Mouse (Mus musculus) T-cell, adult 2 months (primary cell): ENCODE data around the gene Golga4.

ENCODE experiments used
- DNase-seq: peaks from one replicate; pipeline ENCODE4 v3.0.0; 2022; ENCODE audit warnings: low spot score

The Golga4 gene

GRCm38 (mm10) chr9:118489579-118490019 lies 16.5 kb upstream of the Golga4 start:
- peak; percentile 78 for DNase-seq

GRCm38 (mm10) chr9:118491195-118491594 lies 14.9 kb upstream of the Golga4 start:
- DNase-seq, result no peak

GRCm38 (mm10) chr9:118492932-118493698 lies 13.0 kb upstream of the Golga4 start:
- no peak for DNase-seq

GRCm38 (mm10) chr9:118494106-118494505 lies 12.0 kb upstream of the Golga4 start:
- no peak for DNase-seq

DNA sequence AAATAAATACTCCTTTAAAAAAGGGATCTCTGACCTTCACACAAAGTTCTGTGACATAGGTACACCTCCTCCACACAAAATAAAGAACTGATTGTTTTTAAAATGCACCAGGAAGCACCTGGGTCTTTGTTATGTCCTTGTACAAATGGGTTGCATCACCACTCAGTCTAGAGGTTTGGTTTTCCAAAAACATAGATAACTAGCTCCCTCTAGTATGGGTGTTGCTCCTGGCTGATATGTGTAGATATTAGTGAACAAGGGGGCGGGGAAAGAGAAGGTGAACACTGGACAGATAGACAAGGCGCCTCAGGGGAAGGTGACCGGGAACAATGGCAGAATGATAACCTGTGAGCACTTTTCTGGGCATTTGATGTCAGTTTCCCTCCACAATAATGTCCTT lies 10.1 kb upstream of the Golga4 start:
- DNase-seq, result no peak

DNA sequence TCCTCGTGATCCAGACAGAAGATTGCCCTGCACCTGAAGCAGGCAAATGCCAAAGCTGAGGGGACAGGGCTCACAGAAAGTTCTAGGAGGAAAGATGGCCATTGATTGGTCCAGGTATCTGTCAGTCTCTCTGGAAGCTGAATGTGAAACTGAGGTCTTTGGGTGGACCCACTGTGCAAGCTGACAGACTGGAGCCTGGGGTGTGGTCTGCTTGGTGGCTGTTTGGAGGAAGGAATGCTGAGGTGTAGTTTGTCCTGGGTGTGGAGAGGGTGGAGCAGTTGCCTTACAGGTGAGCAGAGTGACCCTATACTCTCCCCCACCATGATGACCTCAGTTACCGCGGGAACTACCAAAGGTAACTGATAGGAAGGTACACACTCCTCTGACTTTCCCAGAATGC lies 9.1 kb upstream of the Golga4 start:
- DNase-seq, result no peak

GRCm38 (mm10) chr9:118498061-118498460 lies 8.0 kb upstream of the Golga4 start:
- DNase-seq, result no peak

DNA sequence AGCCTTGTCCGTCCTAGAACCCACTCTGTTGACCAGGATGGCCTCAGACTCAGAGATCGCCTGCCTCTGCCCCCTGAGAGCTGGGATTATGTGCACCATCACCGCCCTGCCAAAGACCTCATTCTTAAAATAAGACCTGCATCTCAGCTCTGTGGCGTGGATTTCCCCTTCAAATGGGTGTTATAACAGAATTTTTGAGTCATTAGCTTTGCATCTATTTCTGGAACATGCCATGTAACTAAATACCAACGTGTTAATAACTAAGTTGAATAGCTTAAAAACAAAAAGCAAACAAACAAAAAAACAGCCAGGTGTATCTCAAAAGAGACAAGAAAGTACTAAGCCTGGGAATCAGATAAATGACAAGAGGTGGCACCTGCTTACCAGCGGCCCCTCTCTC lies 5.1 kb upstream of the Golga4 start:
- DNase-seq, result no peak

GRCm38 (mm10) chr9:118504656-118505055 lies 1.4 kb upstream of the Golga4 start:
- no peak for DNase-seq

GRCm38 (mm10) chr9:118506404-118507231 lies 551 bp downstream of the Golga4 start:
- DNase-seq, result peak; percentile 15

DNA sequence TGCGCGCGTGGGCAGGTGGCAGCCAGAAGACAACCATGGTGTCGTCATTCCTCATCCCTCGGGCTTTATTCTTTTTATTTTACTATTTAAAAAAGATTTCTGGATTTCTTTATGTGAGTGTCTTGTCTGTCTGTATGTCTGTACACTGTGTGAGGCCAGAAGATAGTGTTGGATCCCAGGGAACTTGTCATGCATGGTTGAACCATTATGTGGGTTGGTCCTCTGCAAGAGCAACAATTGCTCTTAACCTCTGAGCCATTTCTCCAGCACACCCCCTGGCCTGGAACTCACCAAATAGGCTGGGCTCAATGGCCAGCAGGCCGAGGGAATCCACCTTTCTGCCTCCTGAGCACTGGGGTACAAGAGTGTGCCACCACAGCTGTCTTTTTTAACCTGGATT lies 1.5 kb downstream of the Golga4 start:
- no peak for DNase-seq

GRCm38 (mm10) chr9:118508601-118509000 lies 2.5 kb downstream of the Golga4 start:
- DNase-seq, result no peak

DNA sequence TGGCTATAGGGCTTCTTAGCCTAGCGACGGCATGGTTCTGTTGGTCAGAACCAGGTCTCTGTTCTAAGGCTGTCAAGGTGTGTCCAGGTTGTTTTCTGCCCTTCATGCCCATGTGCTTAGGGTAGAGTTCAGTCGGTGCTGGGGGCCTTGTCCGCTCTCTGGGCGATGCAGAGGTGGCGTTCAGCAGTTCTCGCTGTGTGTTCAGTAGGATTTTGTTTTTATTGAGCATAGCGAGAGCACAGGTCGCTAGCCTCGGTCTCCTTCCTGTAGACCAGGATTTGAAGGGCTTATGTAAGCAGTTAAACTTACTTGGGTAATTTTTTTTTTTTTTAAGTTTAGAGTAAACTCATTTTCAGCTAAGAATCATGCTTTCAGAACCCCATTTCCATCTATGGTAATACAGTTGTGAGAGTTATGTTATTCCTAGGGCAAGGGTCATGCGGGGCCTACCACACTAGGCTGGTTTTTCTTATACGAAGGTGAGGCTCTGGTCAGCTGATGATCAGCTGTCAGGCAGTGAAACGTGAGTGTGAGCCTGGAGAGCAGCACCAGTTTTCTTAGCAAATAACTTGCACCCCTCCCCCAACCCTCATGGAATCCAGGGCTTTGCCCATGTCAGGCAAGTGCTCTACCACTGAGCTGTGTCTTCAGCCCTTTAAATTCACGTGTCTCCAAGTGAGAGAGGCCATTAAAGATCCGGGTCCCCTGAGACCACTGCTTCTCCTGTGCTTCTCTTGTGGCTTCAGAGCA lies 5.0 kb downstream of the Golga4 start:
- no peak for DNase-seq

DNA sequence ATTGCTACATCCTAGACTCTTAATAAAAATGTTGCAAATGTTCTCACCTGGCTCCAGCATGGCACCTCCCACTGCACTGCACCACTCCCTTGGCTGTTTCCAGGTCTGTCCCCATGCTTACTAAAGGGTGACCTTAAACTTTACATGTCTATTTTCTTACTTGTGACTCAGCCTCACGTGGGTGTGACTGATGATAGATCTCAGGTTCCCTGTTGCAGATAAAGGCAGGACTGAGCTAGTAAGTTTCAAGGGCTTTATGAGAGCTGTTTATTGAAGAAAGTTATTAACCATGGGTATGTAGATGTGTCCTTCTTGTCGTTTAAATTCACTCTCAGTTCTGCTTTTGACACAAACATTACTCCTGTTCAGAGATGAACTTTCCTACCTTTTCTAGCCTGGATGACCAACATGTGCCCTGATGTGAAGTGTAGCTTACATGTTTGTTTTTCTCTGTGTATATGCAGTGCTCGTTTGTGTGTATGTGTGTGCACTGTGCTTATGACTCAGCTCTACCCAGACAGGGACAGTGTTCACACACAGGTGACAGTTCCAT lies 6.7 kb downstream of the Golga4 start:
- no peak for DNase-seq

DNA sequence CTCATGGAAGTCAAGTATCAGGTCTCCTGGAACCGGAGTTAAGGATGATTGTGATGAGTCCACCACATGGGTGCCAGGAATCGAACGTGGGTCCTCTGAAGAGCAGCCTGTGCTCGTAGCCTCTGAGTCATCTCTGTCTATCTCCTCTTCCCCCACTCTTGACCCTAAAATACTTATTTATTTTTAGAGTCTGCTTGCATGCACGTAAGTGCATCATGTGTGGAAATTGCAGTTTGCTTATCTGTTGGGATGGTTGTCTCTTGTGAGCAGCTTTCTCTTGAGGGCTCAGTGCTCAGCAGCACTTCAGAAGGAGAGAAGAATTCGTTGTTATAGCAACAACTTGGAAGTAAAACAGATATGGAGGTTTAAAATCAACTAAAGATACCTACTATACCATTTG lies 9.4 kb downstream of the Golga4 start:
- no peak for DNase-seq

GRCm38 (mm10) chr9:118516162-118516561 lies 10.1 kb downstream of the Golga4 start:
- DNase-seq, result no peak

DNA sequence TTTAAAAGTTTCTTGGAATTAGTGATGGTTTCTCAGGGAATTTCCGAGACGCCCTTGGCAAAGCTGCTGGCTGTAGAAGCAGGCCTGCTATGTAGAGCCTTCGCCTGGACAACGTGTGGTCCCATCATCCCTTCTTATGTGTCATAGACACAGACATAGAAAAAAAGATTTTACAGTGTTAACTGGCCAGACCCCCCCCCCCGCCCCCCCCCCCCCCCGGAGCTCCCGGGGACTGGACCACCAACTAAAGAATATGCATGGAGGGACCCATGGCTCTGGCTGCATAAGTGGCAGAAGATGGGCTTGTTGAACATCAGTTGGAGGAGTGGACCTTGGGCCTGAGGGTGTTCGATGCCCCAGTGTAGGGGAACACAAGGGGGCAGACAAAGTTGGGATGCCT lies 11.6 kb downstream of the Golga4 start:
- no peak for DNase-seq

DNA sequence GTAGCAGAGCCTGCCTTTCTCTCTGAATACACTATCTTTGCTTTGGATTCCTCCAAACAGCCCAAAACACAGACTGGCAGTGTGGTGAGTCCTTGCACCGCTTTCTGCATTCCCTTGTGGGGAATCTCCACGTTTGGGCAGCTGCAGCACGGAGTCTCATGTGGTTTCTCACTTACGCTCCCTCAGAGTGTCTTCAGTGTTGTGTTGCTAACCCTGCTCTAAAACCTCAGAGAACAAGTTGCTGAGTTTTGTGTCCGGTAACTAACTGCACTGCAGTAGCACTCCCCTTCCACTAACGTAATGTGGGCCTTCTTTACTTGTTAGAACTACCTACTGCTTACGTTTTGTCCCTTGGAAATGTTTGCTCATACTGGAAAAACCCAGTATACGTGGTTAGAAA lies 13.0 kb downstream of the Golga4 start:
- no peak for DNase-seq

- no peak for DNase-seq
These were observed 13.9 kb downstream of the Golga4 start for GRCm38 (mm10) chr9:118520011-118520410.

- DNase-seq, result no peak
These were observed 14.8 kb downstream of the Golga4 start for GRCm38 (mm10) chr9:118520858-118521257.

GRCm38 (mm10) chr9:118521659-118522058 lies 15.6 kb downstream of the Golga4 start:
- DNase-seq, result no peak

DNA sequence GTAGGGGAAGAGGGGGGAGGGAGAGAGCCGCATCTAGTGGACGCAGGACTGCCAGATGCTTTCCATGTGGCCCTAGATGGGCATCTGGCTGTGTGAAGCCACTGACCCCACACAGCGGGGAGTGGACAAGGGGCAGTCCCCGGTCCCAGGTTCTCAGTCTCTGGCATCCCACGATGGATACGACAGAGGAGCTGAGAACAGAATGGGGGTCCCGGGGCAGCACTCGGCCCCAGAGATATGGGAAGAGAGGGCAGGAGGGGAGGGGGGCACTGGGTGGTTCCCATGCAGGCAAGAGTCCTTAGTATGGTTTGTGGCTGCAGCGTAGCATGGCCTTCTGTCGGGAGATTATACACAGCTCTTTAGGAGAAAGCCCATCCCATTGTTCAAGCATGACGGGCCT lies 17.7 kb downstream of the Golga4 start:
- no peak for DNase-seq
